Mouse (Mus musculus): ENCODE measurements at regions not wholly inside any gene's neighbourhood (a gene's known extent, or its start where the extent isn't known, plus 50 kb on each side); places are given as distances from the start of the nearest gene placed in this dataset.

GRCm38 (mm10) chr1:119364901-119365300, 57.1 kb downstream of the Inhbb start:
- Histone ChIP-seq H3K27ac (ENCODE audit: low read depth, low read length) (no peak overlapping the region; the same call in 1 of the 2 replicates), H3K9me3 (ENCODE audit: control insufficient read depth, low read length) (no peaks in the 10 kb centered on the region), H3K4me1 (ENCODE audit: control insufficient read depth, insufficient read depth, low read length) (no peaks in the 10 kb centered on the region), H3K4me2 (ENCODE audit: low read depth, low read length) (no peak overlapping the region), H3K4me3 (ENCODE audit: low read depth, low read length) (no peak overlapping the region), H3K27me3 (ENCODE audit: control insufficient read depth, insufficient read depth, low read length) (no peaks in the 10 kb centered on the region), H3K9ac (replicated peaks; ENCODE audit: low read depth, low read length) (no peak overlapping the region), H3K36me3 (ENCODE audit: control insufficient read depth, insufficient read depth, low read length) (no peaks in the 10 kb centered on the region)
- no peak for ATAC-seq (ENCODE audit: low read depth)

- H3K4me3 ChIP-seq (ENCODE audit: low read depth, low read length) = no peak overlapping the region
- 95% methylated on average over 1 of the region's 1 CpGs for WGBS
- no peaks in the 10 kb centered on the region for H3K36me3 ChIP-seq (ENCODE audit: control insufficient read depth, insufficient read depth, low read length)
- H3K9ac ChIP-seq (replicated peaks; ENCODE audit: low read depth, low read length) = no peak overlapping the region
- no peaks in the 10 kb centered on the region for H3K4me1 ChIP-seq (ENCODE audit: control insufficient read depth, insufficient read depth, low read length)
- no peak overlapping the region for H3K4me2 ChIP-seq (ENCODE audit: low read depth, low read length)
- H3K27ac ChIP-seq (ENCODE audit: low read depth, low read length) = no peak overlapping the region
- no peaks in the 10 kb centered on the region for H3K27me3 ChIP-seq (ENCODE audit: control insufficient read depth, insufficient read depth, low read length)
- no peaks in the 10 kb centered on the region for H3K9me3 ChIP-seq (ENCODE audit: control insufficient read depth, low read length)
- no peak for ATAC-seq (ENCODE audit: low read depth)
Measured at GRCm38 (mm10) chr1:119358096-119358495, 64.0 kb downstream of the Inhbb start.

- no peak overlapping the region for H3K4me3 ChIP-seq (ENCODE audit: low read depth, low read length)
- WGBS = 54% methylated on average over 1 of the region's 1 CpGs
- H3K9ac ChIP-seq (replicated peaks; ENCODE audit: low read depth, low read length) = no peak overlapping the region
- no peak for ATAC-seq (ENCODE audit: low read depth)
- no peaks in the 10 kb centered on the region for H3K36me3 ChIP-seq (ENCODE audit: control insufficient read depth, insufficient read depth, low read length)
- H3K9me3 ChIP-seq (ENCODE audit: control insufficient read depth, low read length) = no peaks in the 10 kb centered on the region
- H3K4me2 ChIP-seq (ENCODE audit: low read depth, low read length) = no peak overlapping the region
- H3K27ac ChIP-seq (ENCODE audit: low read depth, low read length) = no peak overlapping the region
- H3K27me3 ChIP-seq (ENCODE audit: control insufficient read depth, insufficient read depth, low read length) = no peaks in the 10 kb centered on the region
- H3K4me1 ChIP-seq (ENCODE audit: control insufficient read depth, insufficient read depth, low read length) = no peaks in the 10 kb centered on the region
Measured at GRCm38 (mm10) chr1:119356916-119357315, 65.1 kb downstream of the Inhbb start.

- no peaks in the 10 kb centered on the region for H3K4me1 ChIP-seq (ENCODE audit: control insufficient read depth, insufficient read depth, low read length)
- 91% methylated on average over 5 of the region's 5 CpGs for WGBS
- H3K4me2 ChIP-seq (ENCODE audit: low read depth, low read length) = no peak overlapping the region
- no peaks in the 10 kb centered on the region for H3K27me3 ChIP-seq (ENCODE audit: control insufficient read depth, insufficient read depth, low read length)
- H3K9ac ChIP-seq (replicated peaks; ENCODE audit: low read depth, low read length) = no peak overlapping the region
- no peaks in the 10 kb centered on the region for H3K9me3 ChIP-seq (ENCODE audit: control insufficient read depth, low read length)
- H3K36me3 ChIP-seq (ENCODE audit: control insufficient read depth, insufficient read depth, low read length) = no peaks in the 10 kb centered on the region
- no peak overlapping the region for H3K27ac ChIP-seq (ENCODE audit: low read depth, low read length)
- no peak for ATAC-seq (ENCODE audit: low read depth)
- H3K4me3 ChIP-seq (ENCODE audit: low read depth, low read length) = no peak overlapping the region
Measured at GRCm38 (mm10) chr1:119355456-119355855, 66.6 kb downstream of the Inhbb start.

- no peak overlapping the region for H3K27ac ChIP-seq (ENCODE audit: low read depth, low read length)
- no peak overlapping the region for H3K4me2 ChIP-seq (ENCODE audit: low read depth, low read length)
- H3K4me3 ChIP-seq (ENCODE audit: low read depth, low read length) = no peak overlapping the region
- no peak for ATAC-seq (ENCODE audit: low read depth)
- no peaks in the 10 kb centered on the region for H3K36me3 ChIP-seq (ENCODE audit: control insufficient read depth, insufficient read depth, low read length)
- no peaks in the 10 kb centered on the region for H3K27me3 ChIP-seq (ENCODE audit: control insufficient read depth, insufficient read depth, low read length)
- 91% methylated on average over 8 of the region's 8 CpGs for WGBS
- no peak overlapping the region for H3K9ac ChIP-seq (replicated peaks; ENCODE audit: low read depth, low read length)
- H3K9me3 ChIP-seq (ENCODE audit: control insufficient read depth, low read length) = no peaks in the 10 kb centered on the region
- H3K4me1 ChIP-seq (ENCODE audit: control insufficient read depth, insufficient read depth, low read length) = no peaks in the 10 kb centered on the region
Measured at GRCm38 (mm10) chr1:119351567-119351966, 70.5 kb downstream of the Inhbb start.

GRCm38 (mm10) chr1:119350846-119351245, 71.2 kb downstream of the Inhbb start:
- ATAC-seq (ENCODE audit: low read depth) = no peak
- Histone ChIP-seq H3K4me2 (ENCODE audit: low read depth, low read length) (no peak overlapping the region), H3K36me3 (ENCODE audit: control insufficient read depth, insufficient read depth, low read length) (no peaks in the 10 kb centered on the region), H3K9ac (replicated peaks; ENCODE audit: low read depth, low read length) (no peak overlapping the region), H3K4me3 (ENCODE audit: low read depth, low read length) (no peak overlapping the region), H3K9me3 (ENCODE audit: control insufficient read depth, low read length) (no peaks in the 10 kb centered on the region), H3K4me1 (ENCODE audit: control insufficient read depth, insufficient read depth, low read length) (no peaks in the 10 kb centered on the region), H3K27ac (ENCODE audit: low read depth, low read length) (no peak overlapping the region), H3K27me3 (ENCODE audit: control insufficient read depth, insufficient read depth, low read length) (no peaks in the 10 kb centered on the region)
- WGBS = 97% methylated on average over 4 of the region's 4 CpGs

GRCm38 (mm10) chr1:119350296-119350695, 71.8 kb downstream of the Inhbb start:
- no peak overlapping the region for H3K27ac ChIP-seq (ENCODE audit: low read depth, low read length)
- ATAC-seq (ENCODE audit: low read depth) = no peak
- WGBS = 95% methylated on average over 7 of the region's 7 CpGs

GRCm38 (mm10) chr1:119348456-119349208, 73.4 kb downstream of the Inhbb start:
- 23% methylated on average over 18 of the region's 18 CpGs for WGBS
- Histone ChIP-seq H3K4me1 (ENCODE audit: control insufficient read depth, insufficient read depth, low read length) (no peaks in the 10 kb centered on the region), H3K9me3 (ENCODE audit: control insufficient read depth, low read length) (no peaks in the 10 kb centered on the region), H3K9ac (replicated peaks; ENCODE audit: low read depth, low read length) (no peak overlapping the region), H3K4me2 (ENCODE audit: low read depth, low read length) (no peak overlapping the region), H3K36me3 (ENCODE audit: control insufficient read depth, insufficient read depth, low read length) (no peaks in the 10 kb centered on the region), H3K27me3 (ENCODE audit: control insufficient read depth, insufficient read depth, low read length) (no peaks in the 10 kb centered on the region), H3K27ac (ENCODE audit: low read depth, low read length) (no peak overlapping the region), H3K4me3 (ENCODE audit: low read depth, low read length) (no peak overlapping the region)
- ATAC-seq (ENCODE audit: low read depth) = no peak

More at GRCm38 (mm10) chr1:119350296-119350695, 71.8 kb downstream of the Inhbb start:
- Histone ChIP-seq H3K36me3 (ENCODE audit: control insufficient read depth, insufficient read depth, low read length) (no peaks in the 10 kb centered on the region), H3K4me1 (ENCODE audit: control insufficient read depth, insufficient read depth, low read length) (no peaks in the 10 kb centered on the region), H3K9me3 (ENCODE audit: control insufficient read depth, low read length) (no peaks in the 10 kb centered on the region), H3K27me3 (ENCODE audit: control insufficient read depth, insufficient read depth, low read length) (no peaks in the 10 kb centered on the region), H3K4me3 (ENCODE audit: low read depth, low read length) (no peak overlapping the region), H3K4me2 (ENCODE audit: low read depth, low read length) (no peak overlapping the region), H3K9ac (replicated peaks; ENCODE audit: low read depth, low read length) (no peak overlapping the region)

GRCm38 (mm10) chr1:119347749-119348148, 74.3 kb downstream of the Inhbb start:
- H3K4me1 ChIP-seq (ENCODE audit: control insufficient read depth, insufficient read depth, low read length) = no peaks in the 10 kb centered on the region
- no peaks in the 10 kb centered on the region for H3K27me3 ChIP-seq (ENCODE audit: control insufficient read depth, insufficient read depth, low read length)
- no peak overlapping the region for H3K9ac ChIP-seq (replicated peaks; ENCODE audit: low read depth, low read length)
- no peaks in the 10 kb centered on the region for H3K36me3 ChIP-seq (ENCODE audit: control insufficient read depth, insufficient read depth, low read length)
- no peak for ATAC-seq (ENCODE audit: low read depth)
- H3K9me3 ChIP-seq (ENCODE audit: control insufficient read depth, low read length) = no peaks in the 10 kb centered on the region
- no peak overlapping the region for H3K27ac ChIP-seq (ENCODE audit: low read depth, low read length)
- H3K4me3 ChIP-seq (ENCODE audit: low read depth, low read length) = no peak overlapping the region
- H3K4me2 ChIP-seq (ENCODE audit: low read depth, low read length) = no peak overlapping the region
- 63% methylated on average over 1 of the region's 1 CpGs for WGBS
